Mouse (Mus musculus) megakaryocyte, embryonic 14.5 days (primary cell): ENCODE measurements around the gene Tent5b. TPM values are rescaled to one million over a fixed set of nuclear protein-coding genes. Genes with fewer than 3 reads are reported as not detected.
A peak's percentile ranks its signal among the peaks of the same experiment; 100 is the strongest.

Source experiments
- H3K27me3 ChIP-seq: replicated peaks from 2 replicates; pipeline ENCODE3; 2012; ENCODE audit warnings: inconsistent platforms
- H3K36me3 ChIP-seq: replicated peaks from 2 replicates; pipeline ENCODE3; 2012; ENCODE audit warnings: low read length, inconsistent platforms, mixed read lengths
- H3K4me1 ChIP-seq: 2 replicates; pipeline ENCODE4 v1.6.1; 2012; ENCODE audit warnings: inconsistent platforms
- H3K4me3 ChIP-seq: replicated peaks from 2 replicates; pipeline ENCODE3; 2012; ENCODE audit warnings: moderate library complexity, mild to moderate bottlenecking, inconsistent platforms
- H3K9me3 ChIP-seq: 2 replicates; pipeline ENCODE4 v1.6.1; 2012; ENCODE audit warnings: inconsistent platforms
- FLI1 ChIP-seq: IDR thresholded peaks from 2 replicates; pipeline ENCODE4 v1.6.1; 2012; ENCODE audit warnings: low read length, inconsistent platforms, mixed read lengths
- GATA1 ChIP-seq: IDR thresholded peaks from 3 replicates; pipeline ENCODE4 v1.6.1; 2012; ENCODE audit warnings: mixed read lengths, low read length, inconsistent platforms, borderline replicate concordance
- polyA plus RNA-seq: library from polyadenylated mRNA; stranded (reverse); fragments of >175 nt; gene quantifications from 2 replicates; pipeline ENCODE4 v1.2.3, GENCODE M21; 2012; ENCODE audit warnings: low replicate concordance; ENCODE audit not compliant: insufficient read depth

The Tent5b gene
- 0.97 TPM in 1 of 2 replicates, not detected in the other for polyA plus RNA-seq

DNA sequence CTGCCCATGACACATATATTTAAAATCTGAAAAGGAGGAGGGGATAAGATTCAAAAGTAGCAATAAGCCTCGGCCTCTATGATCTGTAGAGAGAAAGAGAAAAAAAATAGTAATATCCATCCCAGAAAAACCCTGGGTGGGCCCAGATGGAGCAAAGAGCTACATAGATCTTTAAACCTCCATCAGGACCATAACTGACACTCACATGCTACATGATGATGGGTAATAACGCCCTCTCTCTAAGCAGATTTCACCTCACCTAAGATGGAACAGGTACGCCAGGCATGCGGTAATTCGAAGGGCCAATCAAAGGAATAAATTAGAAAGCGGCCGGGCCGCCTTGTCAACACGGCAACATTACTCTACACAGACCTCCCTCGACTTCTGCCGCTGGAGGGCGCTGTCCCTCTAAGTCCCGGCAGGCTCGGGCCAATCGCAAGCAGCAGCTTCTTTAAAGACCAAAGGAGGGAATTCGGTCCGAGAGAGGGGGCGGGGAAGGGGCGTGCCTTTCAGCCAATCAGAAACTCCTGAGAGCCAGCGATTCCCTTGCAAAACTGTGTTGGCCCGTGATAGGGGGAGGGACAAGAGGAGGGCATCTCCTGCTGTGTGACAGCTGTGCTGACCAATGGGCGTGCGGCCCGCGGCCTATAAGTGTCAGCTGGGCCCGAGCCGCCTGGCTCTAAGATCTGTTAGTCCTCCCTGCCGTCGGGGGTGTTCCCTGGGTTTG is at the start of gene Tent5b:
Gene Tent5b (plus strand): TSS at position 675 of the 727 bp plus-strand sequence.
- peaks cover 87% of the 10 kb centered on the region for H3K27me3 ChIP-seq
- peaks cover 29% of the 10 kb centered on the region for H3K4me1 ChIP-seq
- H3K9me3 ChIP-seq: no peaks in the 10 kb centered on the region
- H3K4me3 ChIP-seq: peak within 1 kb of the TSS; percentile 90
- no peaks in the 10 kb centered on the region for H3K36me3 ChIP-seq
- TF ChIP-seq FLI1 (no peak), GATA1 (no peak)

DNA sequence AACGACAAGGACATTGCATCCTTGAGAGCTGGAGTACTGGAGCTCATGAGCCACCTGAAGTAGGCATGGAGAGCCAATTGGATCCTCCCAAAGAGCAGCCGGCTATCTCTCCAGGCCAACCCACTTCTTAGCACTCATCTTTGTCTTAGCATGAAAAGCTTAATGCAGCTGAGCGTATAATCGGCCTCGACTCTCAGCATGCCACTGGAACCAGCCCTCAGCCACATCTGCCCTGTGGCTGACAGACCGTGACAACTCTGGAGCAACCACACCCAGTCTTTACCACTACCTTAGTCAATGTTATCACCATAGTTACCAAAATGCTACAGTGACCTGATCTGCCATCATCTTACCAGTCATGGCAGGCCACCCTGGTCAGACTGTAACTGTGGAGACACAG is 48.4 kb upstream of the Tent5b start:
- Histone ChIP-seq H3K27me3 (peaks cover 29% of the 10 kb centered on the region), H3K36me3 (no peaks in the 10 kb centered on the region), H3K9me3 (peaks cover 12% of the 10 kb centered on the region; the same call in 1 of the 2 replicates), H3K4me1 (peaks cover 23% of the 10 kb centered on the region), H3K4me3 (peak overlapping the region; percentile 3)
- TF ChIP-seq FLI1: no peak
- TF ChIP-seq GATA1: no peak

DNA sequence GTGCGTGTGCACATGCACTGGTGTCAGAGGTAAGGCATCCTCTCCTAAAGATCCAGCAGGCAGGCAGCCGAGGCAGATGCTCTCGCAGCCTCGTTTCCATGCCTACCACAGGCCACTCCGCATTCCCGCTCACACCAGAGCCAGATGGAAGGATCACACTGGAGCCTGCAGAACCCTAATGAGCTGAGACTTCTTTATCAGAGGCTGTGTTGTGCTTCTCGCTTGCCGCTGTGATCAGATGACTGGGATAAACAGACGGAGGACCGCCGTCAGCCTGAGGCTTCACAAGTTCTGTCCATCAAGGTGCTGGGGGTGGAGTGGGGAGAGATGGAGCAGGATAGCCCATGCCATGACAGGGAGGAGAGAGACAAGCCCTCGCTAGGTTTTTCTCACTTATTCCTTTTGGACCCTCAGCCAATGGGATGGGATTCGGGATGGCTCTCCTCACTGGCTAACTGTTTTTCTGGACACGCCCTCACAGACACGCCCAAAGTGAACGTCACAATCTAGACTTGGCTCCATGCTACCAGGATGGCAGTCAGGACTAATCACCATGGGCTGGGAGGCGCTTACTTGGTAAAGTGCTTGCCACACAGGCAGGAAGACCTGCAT is 47.3 kb upstream of the Tent5b start:
- Histone ChIP-seq H3K9me3 (peaks cover 12% of the 10 kb centered on the region; the same call in 1 of the 2 replicates), H3K36me3 (no peaks in the 10 kb centered on the region), H3K27me3 (peaks cover 28% of the 10 kb centered on the region), H3K4me1 (peaks cover 21% of the 10 kb centered on the region), H3K4me3 (peak overlapping the region; percentile 44)
- TF ChIP-seq GATA1: no peak
- TF ChIP-seq FLI1: no peak

DNA sequence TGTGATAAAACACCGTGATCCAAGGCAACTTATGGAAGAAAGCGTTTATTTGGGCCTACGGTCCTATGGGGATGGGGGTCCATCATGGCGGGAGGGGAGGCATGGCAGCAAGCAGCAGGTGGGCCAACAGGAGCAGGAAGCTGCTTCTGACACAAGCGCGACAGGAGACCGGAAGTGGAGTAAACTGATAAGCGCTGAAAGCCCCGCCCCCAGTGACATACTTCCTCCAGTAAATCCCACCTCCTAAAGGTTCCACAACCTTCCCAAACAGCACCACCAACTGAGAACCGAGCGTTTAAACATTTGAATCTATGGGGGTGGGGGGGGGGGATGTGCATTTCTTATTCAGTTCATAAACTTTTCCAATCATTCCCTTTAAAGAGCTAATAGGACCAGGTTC is 44.0 kb upstream of the Tent5b start:
- peaks cover 32% of the 10 kb centered on the region for H3K4me1 ChIP-seq

DNA sequence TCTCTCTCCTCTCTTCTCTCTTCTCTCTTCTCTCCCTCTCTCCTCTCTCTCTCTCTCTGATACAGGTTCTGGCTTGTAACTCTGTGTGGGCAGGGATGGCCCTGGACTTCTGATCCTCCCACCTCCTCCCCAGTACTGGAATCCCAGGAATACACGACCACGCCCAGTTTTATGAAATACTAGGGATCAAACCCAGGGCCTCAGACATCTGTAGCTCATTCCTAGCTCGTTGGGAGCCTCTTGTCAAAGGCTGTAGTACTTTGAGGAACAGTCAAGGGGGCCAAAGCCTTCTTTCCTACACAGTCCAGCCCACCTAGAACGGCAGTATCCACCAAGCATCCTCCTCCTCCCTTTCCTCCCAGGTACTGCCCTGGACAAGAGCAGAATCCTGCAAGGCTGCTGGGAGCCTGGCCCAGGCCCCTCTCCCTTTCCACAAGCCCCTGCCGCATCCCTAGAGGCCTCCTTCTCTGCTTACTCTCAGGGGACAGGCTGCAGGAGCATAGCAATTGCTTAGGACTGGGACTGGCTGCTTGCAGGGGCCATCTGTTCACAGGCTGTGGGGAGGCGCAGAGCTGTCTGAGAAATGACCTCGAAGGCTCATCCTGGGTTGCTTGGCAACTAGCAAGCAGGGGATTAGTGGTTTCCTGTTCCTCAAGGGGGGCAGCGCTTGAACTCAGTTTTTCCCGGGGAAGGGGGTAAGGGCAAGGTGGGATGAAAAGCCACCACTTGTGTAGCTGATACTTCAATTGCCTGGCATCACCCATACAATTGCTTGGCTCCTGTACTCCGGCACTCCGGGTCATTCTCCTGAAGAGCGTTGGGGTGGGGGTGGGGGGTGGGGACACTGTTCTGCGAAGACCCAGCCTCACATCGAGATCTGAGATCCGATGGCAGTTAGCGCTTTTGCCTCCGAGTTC is 40.2 kb upstream of the Tent5b start:
- Histone ChIP-seq H3K4me1 (peaks cover 12% of the 10 kb centered on the region), H3K4me3 (peak overlapping the region; percentile 11), H3K27me3 (peaks cover 59% of the 10 kb centered on the region), H3K9me3 (no peaks in the 10 kb centered on the region), H3K36me3 (no peaks in the 10 kb centered on the region)
- no peak for TF ChIP-seq GATA1

More for the DNA sequence above, 44.0 kb upstream of the Tent5b start:
- Histone ChIP-seq H3K36me3 (no peaks in the 10 kb centered on the region), H3K9me3 (peaks cover 9% of the 10 kb centered on the region; the same call in 1 of the 2 replicates), H3K27me3 (peaks cover 47% of the 10 kb centered on the region), H3K4me3 (no peak overlapping the region)
- TF ChIP-seq GATA1 (no peak), FLI1 (no peak)

DNA sequence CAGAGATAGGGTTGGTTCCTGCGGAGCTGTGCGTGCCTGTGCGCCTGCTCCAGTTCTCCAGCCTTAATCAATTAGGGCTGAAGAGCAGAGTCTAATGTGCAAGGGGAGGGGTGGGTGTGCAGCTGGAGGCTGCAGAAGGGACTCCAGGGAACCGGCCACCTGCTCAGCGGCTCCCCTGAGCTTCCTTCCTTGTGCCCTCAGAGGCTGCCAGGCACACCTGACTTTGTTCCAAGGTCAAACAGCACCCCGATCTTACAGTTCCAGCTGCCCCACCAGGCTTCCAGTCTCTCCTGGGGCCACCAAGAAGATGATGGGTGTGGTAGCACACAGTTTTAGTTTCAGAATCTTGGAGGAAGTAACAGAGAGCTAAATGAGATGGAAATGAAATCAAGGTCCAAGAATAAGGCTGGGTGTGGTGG is 39.5 kb upstream of the Tent5b start:
- H3K36me3 ChIP-seq: no peaks in the 10 kb centered on the region
- H3K4me1 ChIP-seq: peaks cover 12% of the 10 kb centered on the region
- H3K9me3 ChIP-seq: no peaks in the 10 kb centered on the region
- peak overlapping the region; percentile 11 for H3K4me3 ChIP-seq
- peaks cover 62% of the 10 kb centered on the region for H3K27me3 ChIP-seq
- TF ChIP-seq GATA1 (no peak), FLI1 (no peak)

DNA sequence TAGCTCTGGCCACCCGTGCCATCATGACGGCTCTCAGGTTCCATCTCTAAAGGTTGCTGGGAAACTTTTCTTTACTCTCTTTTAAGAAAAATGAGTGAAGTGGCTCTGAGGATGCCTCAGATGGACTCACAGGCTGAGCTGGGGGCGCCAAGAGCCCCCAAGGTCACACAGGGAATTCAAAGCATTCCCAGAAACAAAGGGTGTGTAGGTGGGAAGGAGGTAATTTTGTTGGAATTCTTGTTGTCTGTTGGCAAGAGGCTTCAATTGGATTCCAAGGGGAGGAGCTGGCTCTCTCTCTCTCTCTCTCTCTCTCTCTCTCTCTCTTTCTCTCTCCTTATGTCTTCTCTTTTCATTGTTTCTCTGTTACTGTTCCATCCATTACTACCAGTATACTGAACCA is 37.7 kb upstream of the Tent5b start:
- Histone ChIP-seq H3K4me1 (peaks cover 13% of the 10 kb centered on the region), H3K4me3 (no peak overlapping the region), H3K9me3 (peaks cover 11% of the 10 kb centered on the region), H3K36me3 (no peaks in the 10 kb centered on the region), H3K27me3 (peaks cover 76% of the 10 kb centered on the region)
- TF ChIP-seq FLI1: no peak
- TF ChIP-seq GATA1: no peak

DNA sequence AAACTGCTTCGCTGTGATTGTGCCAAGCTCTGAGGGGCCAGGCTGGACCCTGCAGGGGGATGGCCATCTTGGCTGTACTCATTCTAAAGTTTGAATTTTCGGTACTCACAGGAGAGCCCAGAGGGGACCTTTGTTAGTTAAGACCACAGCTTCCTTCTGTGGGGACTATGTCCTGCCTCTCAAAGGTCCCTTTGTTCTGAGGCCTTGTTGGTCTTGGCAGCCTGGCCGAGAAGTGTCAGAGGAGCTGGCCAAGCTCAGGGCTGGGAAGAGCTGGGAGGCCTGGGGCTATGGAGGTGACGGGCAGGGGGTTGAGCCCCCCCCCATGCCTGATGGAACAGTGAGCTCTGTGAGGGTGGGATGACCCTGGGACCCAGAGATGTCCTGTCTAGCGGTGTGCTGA is 36.8 kb upstream of the Tent5b start:
- no peaks in the 10 kb centered on the region for H3K36me3 ChIP-seq
- peaks cover 17% of the 10 kb centered on the region for H3K4me1 ChIP-seq
- peaks cover 80% of the 10 kb centered on the region for H3K27me3 ChIP-seq
- peaks cover 11% of the 10 kb centered on the region for H3K9me3 ChIP-seq
- no peak overlapping the region for H3K4me3 ChIP-seq
- TF ChIP-seq FLI1 (no peak), GATA1 (no peak)

DNA sequence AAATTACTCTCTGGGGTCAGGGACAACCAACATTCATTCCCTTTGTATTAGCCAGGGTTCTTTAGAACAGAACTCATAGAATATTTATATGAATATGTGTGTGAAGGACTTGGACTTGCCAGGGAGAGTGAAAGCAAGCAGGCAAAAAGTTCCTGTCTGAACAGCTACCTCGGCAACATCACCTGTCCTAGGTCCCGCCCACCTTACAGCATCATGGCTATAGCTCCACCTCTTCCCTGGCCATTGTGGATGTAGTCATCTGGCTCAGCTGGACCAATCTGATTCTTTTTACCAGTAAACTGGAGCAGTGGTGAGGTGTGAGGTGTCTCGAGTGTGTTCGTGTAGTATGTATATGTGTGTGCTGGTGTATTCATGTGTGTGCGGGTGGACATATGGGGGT is 34.2 kb upstream of the Tent5b start:
- Histone ChIP-seq H3K4me1 (peaks cover 13% of the 10 kb centered on the region; the same call in 1 of the 2 replicates), H3K9me3 (peaks cover 11% of the 10 kb centered on the region), H3K27me3 (peaks cover 71% of the 10 kb centered on the region), H3K4me3 (no peak overlapping the region), H3K36me3 (no peaks in the 10 kb centered on the region)
- TF ChIP-seq FLI1 (no peak), GATA1 (no peak)
